Mouse (Mus musculus) embryonic facial prominence, embryonic 13.5 days (tissue): ENCODE measurements at regions not wholly inside any gene's neighbourhood (a gene's known extent, or its start where the extent isn't known, plus 50 kb on each side); places are given as distances from the start of the nearest gene placed in this dataset.

ENCODE experiments used
- ATAC-seq: fragments of 200-750 bp; cut with Nextera tagmentation; 2 replicates; pipeline ENCODE4 v1.8.0; 2017; ENCODE audit warnings: low read depth; ENCODE audit not compliant: insufficient number of reproducible peaks, insufficient read depth, low FRiP score, low TSS enrichment
- H3K27ac ChIP-seq: fragments of 300-500 bp; sonication (generic); 2 replicates; pipeline ENCODE4 v1.5.1; 2015; ENCODE audit warnings: moderate library complexity, mild to moderate bottlenecking, inconsistent platforms
- H3K27me3 ChIP-seq: fragments of 300-500 bp; sonication (generic); 2 replicates; pipeline ENCODE4 v1.6.1; 2015; ENCODE audit warnings: mild to moderate bottlenecking, inconsistent platforms
- H3K36me3 ChIP-seq: fragments of 300-500 bp; sonication (generic); 2 replicates; pipeline ENCODE4 v1.6.1; 2015; ENCODE audit warnings: mild to moderate bottlenecking, inconsistent platforms
- H3K4me1 ChIP-seq: fragments of 300-500 bp; sonication (generic); 2 replicates; pipeline ENCODE4 v1.6.1; 2015; ENCODE audit warnings: inconsistent platforms
- H3K4me2 ChIP-seq: fragments of 300-500 bp; sonication (generic); 2 replicates; pipeline ENCODE4 v1.6.1; 2015; ENCODE audit warnings: moderate library complexity, mild to moderate bottlenecking, inconsistent platforms
- H3K4me3 ChIP-seq: fragments of 300-500 bp; sonication (generic); 2 replicates; pipeline ENCODE4 v1.5.1; 2015; ENCODE audit warnings: mild to moderate bottlenecking, inconsistent platforms
- H3K9ac ChIP-seq: fragments of 300-500 bp; sonication (generic); 2 replicates; pipeline ENCODE4 v1.6.1; 2015; ENCODE audit warnings: mild to moderate bottlenecking, inconsistent platforms
- H3K9me3 ChIP-seq: fragments of 300-500 bp; sonication (generic); 2 replicates; pipeline ENCODE4 v1.6.1; 2016; ENCODE audit warnings: inconsistent platforms
- WGBS: fragments of 180-500 bp; shearing (Covaris S2); methylation state at CpG from one replicate; pipeline ENCODE4 v1.1.7; 2015; ENCODE audit warnings: mixed read lengths; 5-methylcytosine and 5-hydroxymethylcytosine counted together

- no peak overlapping the region for H3K4me2 ChIP-seq
- WGBS: 68% methylated on average over 2 of the region's 2 CpGs
- no peak overlapping the region for H3K27ac ChIP-seq
- no peaks in the 10 kb centered on the region for H3K9me3 ChIP-seq
- ATAC-seq: no peak
- no peak overlapping the region for H3K4me3 ChIP-seq
- H3K4me1 ChIP-seq: peaks cover 4% of the 10 kb centered on the region; the same call in 1 of the 2 replicates
- H3K27me3 ChIP-seq: no peaks in the 10 kb centered on the region
- no peaks in the 10 kb centered on the region for H3K36me3 ChIP-seq
- no peak overlapping the region for H3K9ac ChIP-seq
Measured at GRCm38 (mm10) chr16:5496051-5496685, 240.4 kb upstream of the Eef2kmt start.

GRCm38 (mm10) chr16:5493352-5493751 is 237.6 kb upstream of the Eef2kmt start:
- WGBS: 17% methylated on average over 6 of the region's 6 CpGs
- Histone ChIP-seq H3K27ac (no peak overlapping the region), H3K4me3 (no peak overlapping the region), H3K27me3 (no peaks in the 10 kb centered on the region), H3K4me2 (no peak overlapping the region), H3K36me3 (no peaks in the 10 kb centered on the region), H3K4me1 (peaks cover 4% of the 10 kb centered on the region; the same call in 1 of the 2 replicates), H3K9me3 (no peaks in the 10 kb centered on the region), H3K9ac (no peak overlapping the region)
- no peak for ATAC-seq

GRCm38 (mm10) chr16:5487259-5487658 is 231.5 kb upstream of the Eef2kmt start:
- H3K4me3 ChIP-seq: no peak overlapping the region
- no peaks in the 10 kb centered on the region for H3K4me1 ChIP-seq
- no peaks in the 10 kb centered on the region for H3K36me3 ChIP-seq
- H3K27ac ChIP-seq: no peak overlapping the region
- peaks cover 8% of the 10 kb centered on the region for H3K27me3 ChIP-seq
- H3K9ac ChIP-seq: no peak overlapping the region
- ATAC-seq: no peak
- no peaks in the 10 kb centered on the region for H3K9me3 ChIP-seq
- H3K4me2 ChIP-seq: no peak overlapping the region
- 32% methylated on average over 3 of the region's 3 CpGs for WGBS

- H3K36me3 ChIP-seq: no peaks in the 10 kb centered on the region
- no peak overlapping the region for H3K4me3 ChIP-seq
- no peak overlapping the region for H3K9ac ChIP-seq
- ATAC-seq: no peak
- H3K9me3 ChIP-seq: no peaks in the 10 kb centered on the region
- H3K4me1 ChIP-seq: no peaks in the 10 kb centered on the region
- H3K4me2 ChIP-seq: no peak overlapping the region
- H3K27me3 ChIP-seq: peaks cover 8% of the 10 kb centered on the region
- no peak overlapping the region for H3K27ac ChIP-seq
- 24% methylated on average over 6 of the region's 6 CpGs for WGBS
Measured at GRCm38 (mm10) chr16:5483337-5483736, 227.6 kb upstream of the Eef2kmt start.

- Histone ChIP-seq H3K36me3 (no peaks in the 10 kb centered on the region), H3K27me3 (peaks cover 6% of the 10 kb centered on the region), H3K4me1 (peaks cover 7% of the 10 kb centered on the region), H3K9ac (no peak overlapping the region), H3K27ac (no peak overlapping the region), H3K9me3 (no peaks in the 10 kb centered on the region), H3K4me2 (no peak overlapping the region), H3K4me3 (no peak overlapping the region)
- 89% methylated on average over 1 of the region's 1 CpGs for WGBS
- no peak for ATAC-seq
Measured at GRCm38 (mm10) chr16:5480148-5480547, 224.4 kb upstream of the Eef2kmt start.

GRCm38 (mm10) chr16:5478970-5479369 is 223.2 kb upstream of the Eef2kmt start:
- no peaks in the 10 kb centered on the region for H3K36me3 ChIP-seq
- H3K4me2 ChIP-seq: no peak overlapping the region
- H3K9me3 ChIP-seq: no peaks in the 10 kb centered on the region
- no peak overlapping the region for H3K4me3 ChIP-seq
- peaks cover 2% of the 10 kb centered on the region for H3K27me3 ChIP-seq
- H3K9ac ChIP-seq: no peak overlapping the region
- ATAC-seq: no peak
- H3K27ac ChIP-seq: no peak overlapping the region
- H3K4me1 ChIP-seq: peaks cover 12% of the 10 kb centered on the region

GRCm38 (mm10) chr16:5471321-5471720 is 215.5 kb upstream of the Eef2kmt start:
- 17% methylated on average over 5 of the region's 5 CpGs for WGBS
- no peak overlapping the region for H3K4me3 ChIP-seq
- no peak overlapping the region for H3K27ac ChIP-seq
- H3K9ac ChIP-seq: no peak overlapping the region
- no peak for ATAC-seq
- no peaks in the 10 kb centered on the region for H3K9me3 ChIP-seq
- no peaks in the 10 kb centered on the region for H3K36me3 ChIP-seq
- peaks cover 5% of the 10 kb centered on the region; the same call in 1 of the 2 replicates for H3K27me3 ChIP-seq
- no peak overlapping the region for H3K4me2 ChIP-seq
- H3K4me1 ChIP-seq: peaks cover 22% of the 10 kb centered on the region

- H3K9ac ChIP-seq: no peak overlapping the region
- no peak overlapping the region for H3K27ac ChIP-seq
- no peak overlapping the region for H3K4me3 ChIP-seq
- no peaks in the 10 kb centered on the region for H3K9me3 ChIP-seq
- ATAC-seq: no peak
- H3K27me3 ChIP-seq: no peaks in the 10 kb centered on the region; the same call in 1 of the 2 replicates
- no peak overlapping the region for H3K4me2 ChIP-seq
- 8% methylated on average over 3 of the region's 3 CpGs for whole genome bisulfite sequencing
- H3K4me1 ChIP-seq: no peaks in the 10 kb centered on the region
- no peaks in the 10 kb centered on the region for H3K36me3 ChIP-seq
Measured at GRCm38 (mm10) chr16:5467587-5467986, 211.8 kb upstream of the Eef2kmt start.

- no peak overlapping the region for H3K4me3 ChIP-seq
- no peak overlapping the region for H3K4me2 ChIP-seq
- H3K9me3 ChIP-seq: no peaks in the 10 kb centered on the region
- no peak overlapping the region for H3K9ac ChIP-seq
- WGBS: 66% methylated on average over 2 of the region's 2 CpGs
- no peak overlapping the region for H3K27ac ChIP-seq
- H3K36me3 ChIP-seq: no peaks in the 10 kb centered on the region
- H3K4me1 ChIP-seq: no peaks in the 10 kb centered on the region
- no peak for ATAC-seq
- no peaks in the 10 kb centered on the region; the same call in 1 of the 2 replicates for H3K27me3 ChIP-seq
Measured at GRCm38 (mm10) chr16:5466760-5467159, 211.0 kb upstream of the Eef2kmt start.

GRCm38 (mm10) chr16:5455352-5455965 is 199.7 kb upstream of the Eef2kmt start:
- H3K9ac ChIP-seq: no peak overlapping the region
- no peak for ATAC-seq
- WGBS: 5% methylated on average over 5 of the region's 5 CpGs
- H3K27me3 ChIP-seq: no peaks in the 10 kb centered on the region
- no peak overlapping the region for H3K27ac ChIP-seq
- H3K4me3 ChIP-seq: no peak overlapping the region
- no peaks in the 10 kb centered on the region for H3K36me3 ChIP-seq
- H3K9me3 ChIP-seq: no peaks in the 10 kb centered on the region
- no peaks in the 10 kb centered on the region for H3K4me1 ChIP-seq
- H3K4me2 ChIP-seq: no peak overlapping the region

GRCm38 (mm10) chr16:5454243-5454642 is 198.5 kb upstream of the Eef2kmt start:
- ATAC-seq: no peak
- no peak overlapping the region for H3K4me2 ChIP-seq
- 17% methylated on average over 6 of the region's 6 CpGs for WGBS
- no peak overlapping the region for H3K9ac ChIP-seq
- H3K4me3 ChIP-seq: no peak overlapping the region
- H3K27me3 ChIP-seq: no peaks in the 10 kb centered on the region
- H3K36me3 ChIP-seq: no peaks in the 10 kb centered on the region
- H3K4me1 ChIP-seq: no peaks in the 10 kb centered on the region
- H3K9me3 ChIP-seq: no peaks in the 10 kb centered on the region
- no peak overlapping the region for H3K27ac ChIP-seq

- no peak overlapping the region for H3K9ac ChIP-seq
- no peaks in the 10 kb centered on the region for H3K27me3 ChIP-seq
- no peak overlapping the region for H3K27ac ChIP-seq
- 77% methylated on average over 6 of the region's 6 CpGs for WGBS
- no peak overlapping the region for H3K4me3 ChIP-seq
- H3K36me3 ChIP-seq: no peaks in the 10 kb centered on the region
- ATAC-seq: no peak
- no peak overlapping the region for H3K4me2 ChIP-seq
- H3K9me3 ChIP-seq: no peaks in the 10 kb centered on the region
- no peaks in the 10 kb centered on the region for H3K4me1 ChIP-seq
Measured at GRCm38 (mm10) chr16:5452971-5453370, 197.2 kb upstream of the Eef2kmt start.
